Mouse (Mus musculus): Measurements from ENCODE around the gene Tgm4. TPM values are rescaled to one million over a fixed set of nuclear protein-coding genes. Genes with fewer than 3 reads are reported as not detected.

Gene Tgm4
- polyA plus RNA-seq, 1 experiment from 2014 or later = 0.73 TPM

Other genes with a start within 250 kb of the Tgm4 start
- gene Tcaim, start 229.2 kb upstream of the Tgm4 start, polyA plus RNA-seq (2015; fragmentation: Nextera tagmentation; extraction: Ambion mirVana) = 7.8 and 9.3 TPM in 2 replicates
- 0.99 TPM in 1 of 2 replicates, not detected in the other for gene Gm35549, start 190.7 kb upstream of the Tgm4 start, polyA plus RNA-seq (2015; fragmentation: Nextera tagmentation; extraction: Ambion mirVana)
- 132 and 142 TPM in 2 replicates for gene Zfp445, start 168.7 kb upstream of the Tgm4 start, polyA plus RNA-seq (2015; fragmentation: Nextera tagmentation; extraction: Ambion mirVana)
- 3.2 and 5.8 TPM in 2 replicates for gene Zkscan7, start 149.0 kb upstream of the Tgm4 start, polyA plus RNA-seq (2015; fragmentation: Nextera tagmentation; extraction: Ambion mirVana)
- gene Zfp105, start 111.7 kb upstream of the Tgm4 start, polyA plus RNA-seq (2015; fragmentation: Nextera tagmentation; extraction: Ambion mirVana) = 20.8 and 23.1 TPM in 2 replicates
- 32.9 and 34.0 TPM in 2 replicates for gene 1110059G10Rik, start 83.7 kb upstream of the Tgm4 start, polyA plus RNA-seq (2015; fragmentation: Nextera tagmentation; extraction: Ambion mirVana)
- 26.1 and 26.8 TPM in 2 replicates for gene Kif15, start 83.7 kb upstream of the Tgm4 start, polyA plus RNA-seq (2015; fragmentation: Nextera tagmentation; extraction: Ambion mirVana)
- 21.5 and 23.3 TPM in 2 replicates for gene Tmem42, start 13.4 kb upstream of the Tgm4 start, polyA plus RNA-seq (2015; fragmentation: Nextera tagmentation; extraction: Ambion mirVana)
- gene Zdhhc3, start 78.5 kb downstream of the Tgm4 start, polyA plus RNA-seq (2015; fragmentation: Nextera tagmentation; extraction: Ambion mirVana) = 82.1 and 90.0 TPM in 2 replicates
- 95.7 and 97.8 TPM in 2 replicates for gene Exosc7, start 78.5 kb downstream of the Tgm4 start, polyA plus RNA-seq (2015; fragmentation: Nextera tagmentation; extraction: Ambion mirVana)
- gene Clec3b, start 116.2 kb downstream of the Tgm4 start, polyA plus RNA-seq (2015; fragmentation: Nextera tagmentation; extraction: Ambion mirVana) = 0.35 and 0.76 TPM in 2 replicates
- gene Cdcp1, start 181.3 kb downstream of the Tgm4 start, polyA plus RNA-seq (2015; fragmentation: Nextera tagmentation; extraction: Ambion mirVana) = 0.14 TPM in 2 replicates
- 29.0 TPM in 2 replicates for gene Tmem158, start 226.0 kb downstream of the Tgm4 start, polyA plus RNA-seq (2015; fragmentation: Nextera tagmentation; extraction: Ambion mirVana)